Mouse (Mus musculus) hindbrain, embryonic 13.5 days (tissue): ENCODE measurements at regions not wholly inside any gene's neighbourhood (a gene's known extent, or its start where the extent isn't known, plus 50 kb on each side); places are given as distances from the start of the nearest gene placed in this dataset.

Experiments
- ATAC-seq: fragments of 200-750 bp; cut with Nextera tagmentation; 2 replicates; pipeline ENCODE4 v1.8.0; 2017; ENCODE audit warnings: moderate TSS enrichment; ENCODE audit not compliant: low FRiP score
- H3K27ac ChIP-seq: fragments of 300-500 bp; sonication (generic); 2 replicates; pipeline ENCODE4 v1.5.1; 2015; ENCODE audit warnings: inconsistent platforms, mild to moderate bottlenecking, moderate library complexity
- H3K27me3 ChIP-seq: fragments of 300-500 bp; sonication (generic); 2 replicates; pipeline ENCODE4 v1.6.1; 2015; ENCODE audit warnings: mild to moderate bottlenecking, inconsistent platforms
- H3K36me3 ChIP-seq: fragments of 300-500 bp; sonication (generic); 2 replicates; pipeline ENCODE4 v1.6.1; 2015; ENCODE audit warnings: mild to moderate bottlenecking, inconsistent platforms
- H3K4me1 ChIP-seq: fragments of 300-500 bp; sonication (generic); replicated peaks from 2 replicates; pipeline ENCODE4 v1.6.1; 2015; ENCODE audit warnings: inconsistent platforms
- H3K4me2 ChIP-seq: fragments of 300-500 bp; sonication (generic); 2 replicates; pipeline ENCODE4 v1.6.1; 2015; ENCODE audit warnings: inconsistent platforms, mild to moderate bottlenecking, moderate library complexity
- H3K4me3 ChIP-seq: fragments of 300-500 bp; sonication (generic); 2 replicates; pipeline ENCODE4 v1.5.1; 2015; ENCODE audit warnings: mild to moderate bottlenecking, inconsistent platforms
- H3K9ac ChIP-seq: fragments of 300-500 bp; sonication (generic); 2 replicates; pipeline ENCODE4 v1.6.1; 2015; ENCODE audit warnings: mild to moderate bottlenecking, inconsistent platforms
- H3K9me3 ChIP-seq: fragments of 300-500 bp; sonication (generic); 2 replicates; pipeline ENCODE4 v1.6.1; 2016; ENCODE audit warnings: inconsistent platforms
- WGBS: fragments of 180-500 bp; shearing (Covaris S2); methylation state at CpG from one replicate; pipeline ENCODE4 v1.1.7; 2015; 5-methylcytosine and 5-hydroxymethylcytosine counted together

DNA sequence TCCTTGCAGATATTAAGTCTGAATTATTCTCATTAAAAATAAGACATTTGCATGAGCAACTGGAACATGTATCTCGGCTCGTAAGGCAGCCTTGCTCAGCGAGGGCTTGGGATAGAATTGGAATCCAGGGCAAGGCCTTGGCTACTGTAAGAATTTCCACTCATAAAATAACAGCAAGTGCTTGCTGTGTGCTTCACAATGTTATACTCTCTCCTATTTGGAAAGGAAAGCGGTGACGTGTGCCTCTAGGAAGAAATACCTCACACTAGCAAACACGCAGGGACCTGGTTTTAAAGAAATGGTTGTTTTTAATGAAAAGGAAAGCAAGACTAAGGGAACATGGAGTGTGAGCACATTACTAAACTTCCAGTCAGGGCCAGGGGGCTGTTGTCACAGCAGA is 69.3 kb upstream of the Cops8 start:
- H3K9me3 ChIP-seq: no peaks in the 10 kb centered on the region
- WGBS: 88% methylated on average over 6 of the region's 6 CpGs
- H3K4me1 ChIP-seq: no peaks in the 10 kb centered on the region
- H3K9ac ChIP-seq: no peak overlapping the region
- no peak overlapping the region for H3K4me2 ChIP-seq
- H3K27me3 ChIP-seq: no peaks in the 10 kb centered on the region
- H3K36me3 ChIP-seq: no peaks in the 10 kb centered on the region
- ATAC-seq: no peak
- no peak overlapping the region for H3K27ac ChIP-seq
- no peak overlapping the region for H3K4me3 ChIP-seq

DNA sequence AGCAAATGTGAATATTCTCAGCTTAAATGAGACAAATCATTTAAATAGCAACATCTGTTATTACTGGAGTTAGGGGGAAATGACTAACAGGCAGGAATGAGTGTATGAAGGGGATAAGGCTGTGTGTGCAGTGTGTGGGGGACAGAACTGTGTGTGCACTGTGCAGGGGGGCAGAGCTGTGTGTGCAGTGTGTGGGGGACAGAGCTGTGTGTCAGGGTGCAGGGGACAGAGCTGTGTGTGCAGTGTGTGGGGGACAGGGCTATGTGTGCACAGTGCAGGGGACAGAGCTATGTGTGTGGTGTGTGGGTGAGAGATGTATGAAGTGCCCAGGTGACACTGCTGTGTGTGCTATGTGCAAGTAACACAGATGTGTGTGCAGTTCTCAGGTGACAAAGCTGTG is 66.7 kb upstream of the Cops8 start:
- H3K4me3 ChIP-seq: no peak overlapping the region
- H3K27ac ChIP-seq: no peak overlapping the region
- H3K9me3 ChIP-seq: peaks cover 6% of the 10 kb centered on the region
- ATAC-seq: no peak
- no peaks in the 10 kb centered on the region for H3K36me3 ChIP-seq
- no peak overlapping the region for H3K9ac ChIP-seq
- no peaks in the 10 kb centered on the region for H3K27me3 ChIP-seq
- H3K4me1 ChIP-seq: no peaks in the 10 kb centered on the region
- no peak overlapping the region for H3K4me2 ChIP-seq

DNA sequence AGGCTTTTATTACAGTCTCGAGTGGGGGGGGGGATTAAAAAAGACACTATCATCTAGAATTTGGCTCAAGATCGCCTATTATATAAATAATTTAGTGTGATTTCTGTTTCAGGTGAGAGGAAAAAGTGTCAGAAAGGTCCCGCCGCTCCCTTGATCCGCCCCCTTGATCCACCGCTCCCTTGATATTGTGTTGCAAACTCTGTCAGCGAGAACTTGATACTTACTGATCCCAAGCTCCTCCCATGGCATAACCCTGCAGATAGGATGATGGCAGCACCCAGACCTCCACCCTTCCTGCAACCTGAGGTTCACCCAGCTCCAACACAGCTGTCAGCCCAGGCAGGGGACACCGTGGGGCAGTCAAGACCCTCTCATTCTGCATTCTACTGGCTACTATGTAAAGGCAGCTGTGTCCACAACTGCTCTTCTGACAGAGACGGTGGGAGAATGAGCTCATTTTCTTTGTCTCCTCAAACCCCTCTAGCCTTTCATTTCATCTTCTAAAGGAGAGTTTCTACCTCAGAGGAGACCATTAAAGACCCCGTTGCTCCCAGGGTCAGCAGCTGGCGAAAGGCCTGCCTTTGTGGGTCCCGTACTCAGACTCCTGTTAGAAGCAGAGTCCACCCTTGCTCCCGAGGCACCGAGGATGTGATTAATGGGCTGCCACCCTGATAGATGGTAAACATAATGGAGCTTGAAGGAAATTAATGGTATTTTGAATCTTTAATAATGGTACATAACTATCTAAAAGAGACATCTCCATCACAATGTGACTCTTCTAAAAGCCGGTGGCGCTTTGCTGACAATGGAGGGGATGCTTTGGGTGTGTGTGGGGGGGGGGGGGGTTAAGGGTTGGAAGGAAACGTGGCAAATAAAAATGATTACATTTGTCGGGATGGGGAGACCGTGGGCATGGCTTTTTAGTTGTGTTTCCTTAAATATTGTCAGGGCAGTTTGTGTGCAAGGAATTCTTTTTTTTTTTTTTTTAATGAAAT is 58.7 kb upstream of the Cops8 start:
- peaks cover 13% of the 10 kb centered on the region for H3K9me3 ChIP-seq
- peaks cover 3% of the 10 kb centered on the region; the same call in 1 of the 2 replicates for H3K27me3 ChIP-seq
- no peaks in the 10 kb centered on the region for H3K36me3 ChIP-seq
- no peak for ATAC-seq
- no peak overlapping the region for H3K4me2 ChIP-seq
- H3K4me3 ChIP-seq: no peak overlapping the region
- 20% methylated on average over 19 of the region's 19 CpGs for WGBS
- H3K9ac ChIP-seq: no peak overlapping the region
- H3K27ac ChIP-seq: peak overlapping the region; percentile 55; the same call in 1 of the 2 replicates
- peaks cover 14% of the 10 kb centered on the region for H3K4me1 ChIP-seq

DNA sequence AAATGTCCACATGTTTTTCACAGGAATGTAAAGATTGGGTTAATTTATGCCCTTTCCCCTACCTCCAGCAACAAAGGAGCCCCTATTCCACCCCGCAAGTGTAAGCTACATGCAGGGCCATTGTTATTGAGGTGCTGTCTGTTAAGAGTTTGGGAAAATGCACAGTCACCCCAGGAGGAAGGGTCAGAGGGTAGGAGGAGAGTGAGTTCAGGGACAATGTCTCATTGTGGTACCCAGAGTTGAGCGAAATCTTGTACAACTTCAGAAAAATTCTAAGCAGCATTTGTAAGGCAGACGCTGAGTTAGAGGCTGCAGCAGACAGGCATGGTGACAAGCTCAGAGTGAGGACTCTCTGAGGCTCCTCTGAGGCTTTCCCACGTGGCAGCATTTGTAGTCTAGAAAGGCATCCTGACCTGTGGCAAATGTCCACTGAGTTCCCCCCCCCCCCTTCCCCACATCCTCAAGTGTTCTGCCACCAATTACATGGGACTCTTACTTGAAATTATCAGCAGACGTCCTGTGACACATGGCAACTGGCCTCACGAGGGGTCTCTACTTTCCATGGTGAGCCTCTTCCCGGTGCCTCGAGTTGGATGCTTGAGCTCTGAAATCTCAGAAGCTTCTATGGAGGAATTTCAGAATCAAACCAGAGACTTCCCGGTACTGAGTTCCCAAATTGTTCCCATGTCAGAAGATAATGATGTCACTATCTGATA is 57.8 kb upstream of the Cops8 start:
- WGBS: 14% methylated on average over 9 of the region's 9 CpGs
- H3K9me3 ChIP-seq: peaks cover 13% of the 10 kb centered on the region

DNA sequence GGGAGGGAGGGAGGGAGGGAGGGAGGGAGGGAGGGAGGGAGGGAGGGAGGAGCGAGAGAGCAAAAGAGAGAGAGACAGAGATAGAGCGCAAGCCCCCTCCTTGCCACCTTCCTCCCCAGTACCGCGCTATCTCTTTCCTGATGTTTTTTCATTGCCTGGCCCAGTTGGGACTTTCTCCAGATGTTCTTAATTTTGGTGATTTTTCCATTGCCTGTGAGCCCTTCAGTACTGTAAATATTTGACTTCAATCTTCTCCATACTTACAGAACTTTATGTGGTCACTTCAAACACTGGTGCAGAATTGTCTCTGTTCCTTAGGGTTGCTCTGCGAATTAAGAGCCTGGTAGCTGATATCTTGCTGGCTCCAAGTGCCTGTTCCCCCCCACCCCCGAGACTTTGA is 50.1 kb upstream of the Cops8 start:
- no peak for ATAC-seq
- no peak overlapping the region for H3K27ac ChIP-seq
- no peak overlapping the region for H3K9ac ChIP-seq
- no peak overlapping the region for H3K4me3 ChIP-seq
- H3K4me2 ChIP-seq: no peak overlapping the region
- no peaks in the 10 kb centered on the region for H3K9me3 ChIP-seq
- H3K27me3 ChIP-seq: no peaks in the 10 kb centered on the region
- H3K36me3 ChIP-seq: no peaks in the 10 kb centered on the region
- WGBS: 74% methylated on average over 6 of the region's 6 CpGs
- H3K4me1 ChIP-seq: 0 out of 2 replicates have a peak, but pooled peaks cover 4% of the 10 kb centered on the region

More for the DNA sequence above, 57.8 kb upstream of the Cops8 start:
- peaks cover 3% of the 10 kb centered on the region; the same call in 1 of the 2 replicates for H3K27me3 ChIP-seq
- no peak overlapping the region for H3K4me2 ChIP-seq
- no peak overlapping the region for H3K4me3 ChIP-seq
- peak overlapping the region; percentile 55; the same call in 1 of the 2 replicates for H3K27ac ChIP-seq
- no peaks in the 10 kb centered on the region for H3K36me3 ChIP-seq
- ATAC-seq: no peak
- peaks cover 14% of the 10 kb centered on the region for H3K4me1 ChIP-seq
- H3K9ac ChIP-seq: no peak overlapping the region
